Comparison of ENCODE assay signal across 8 mouse cellular contexts in the genomic region with DNA sequence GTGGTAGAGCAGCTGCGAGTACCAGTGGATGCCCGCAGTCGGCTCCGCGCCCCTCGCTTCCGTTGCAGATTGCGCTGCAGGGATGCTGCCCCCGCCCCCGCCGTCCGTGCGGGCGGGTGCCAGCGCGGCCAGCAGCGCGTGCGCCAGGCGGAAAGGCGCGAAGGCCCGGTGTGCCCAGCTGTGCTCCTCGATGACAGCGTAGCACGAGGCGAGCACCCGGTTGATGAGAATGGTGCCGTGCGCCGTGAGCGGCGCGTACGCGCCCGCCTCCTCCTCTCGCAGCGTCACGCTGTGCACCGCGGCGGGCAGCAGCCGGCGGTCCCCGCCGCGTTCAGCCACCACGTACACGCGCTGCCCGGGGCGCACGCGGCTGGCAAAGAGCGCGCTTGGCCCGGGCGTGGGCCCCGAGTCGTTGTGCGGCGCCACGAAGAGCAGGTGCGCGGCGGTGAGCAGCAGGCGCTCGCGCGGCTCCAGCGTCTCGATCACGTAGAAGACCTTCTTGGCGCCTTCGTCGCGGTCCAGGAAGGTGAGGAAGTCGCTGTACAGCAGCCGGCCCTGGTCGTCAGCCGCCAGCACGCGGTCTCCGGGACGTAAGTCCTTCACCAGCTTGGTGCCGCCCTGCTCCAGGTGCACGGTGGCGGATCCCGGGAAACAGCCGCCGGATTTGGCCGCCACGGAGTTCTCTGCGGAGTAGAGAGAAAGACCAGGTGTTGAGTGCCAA. TPM values are rescaled to one million over a fixed set of nuclear protein-coding genes. Genes with fewer than 3 reads are reported as not detected.
DNase-seq lines count a peak whose midpoint lies in the region; ATAC-seq and TF ChIP-seq lines count a peak whose summit lies in the region.

No protein-coding gene starts in this region.

- no peak for TF ChIP-seq POLR2A in olfactory bulb, adult 2 months (IDR thresholded peaks at IDR 0.05; ENCODE audit: insufficient read depth, low read depth, low read length)

- no peaks in the 10 kb centered on the region for H3K9me3 ChIP-seq in kidney, embryonic 14.5 days (ENCODE audit: control insufficient read depth, low read length)
- H3K9me3 ChIP-seq in G1E (replicated peaks): peaks cover 7% of the 10 kb centered on the region
- no peaks in the 10 kb centered on the region for H3K9me3 ChIP-seq in forebrain, embryonic 10.5 days
- H3K9me3 ChIP-seq in limb, embryonic 13.5 days: no peaks in the 10 kb centered on the region

- H3K4me3 ChIP-seq in kidney, embryonic 14.5 days (ENCODE audit: low read length): peak overlapping the region; percentile 37
- 0 out of 2 replicates have a peak overlapping the region, but pooled peaks have one; percentile 0 for H3K4me3 ChIP-seq in G1E (ENCODE audit: low read depth, low read length)
- H3K4me3 ChIP-seq in forebrain, embryonic 10.5 days: peak overlapping the region; percentile 48
- H3K4me3 ChIP-seq in limb, embryonic 13.5 days: peak overlapping the region; percentile 45
- peak overlapping the region; percentile 31 for H3K4me3 ChIP-seq in olfactory bulb, adult 2 months (ENCODE audit: insufficient read depth, low read depth, low read length)

- no peak overlapping the region for H3K9ac ChIP-seq in kidney, embryonic 14.5 days (ENCODE audit: low read depth, low read length)
- no peak overlapping the region for H3K9ac ChIP-seq in limb, embryonic 13.5 days

- peaks cover 79% of the 10 kb centered on the region for H3K27me3 ChIP-seq in kidney, embryonic 14.5 days (ENCODE audit: control insufficient read depth, insufficient read depth, low read length)
- H3K27me3 ChIP-seq in G1E (ENCODE audit: insufficient read depth, low read length): peaks cover 15% of the 10 kb centered on the region; the same call in 1 of the 2 replicates
- H3K27me3 ChIP-seq in forebrain, embryonic 10.5 days (ENCODE audit: poor library complexity, severe bottlenecking): peaks cover 99% of the 10 kb centered on the region
- H3K27me3 ChIP-seq in limb, embryonic 13.5 days: peaks cover 97% of the 10 kb centered on the region

- TF ChIP-seq CTCF in G1E (IDR thresholded peaks at IDR 0.05; ENCODE audit: low read depth, low read length): no peak
- TF ChIP-seq CTCF in olfactory bulb, adult 2 months (IDR thresholded peaks at IDR 0.05; ENCODE audit: insufficient read depth, low read depth, low read length): no peak

- H3K27ac ChIP-seq in kidney, embryonic 14.5 days (ENCODE audit: low read depth, low read length): no peak overlapping the region
- H3K27ac ChIP-seq in forebrain, embryonic 10.5 days: peak overlapping the region; percentile 40; the same call in 1 of the 2 replicates
- no peak overlapping the region for H3K27ac ChIP-seq in limb, embryonic 13.5 days
- H3K27ac ChIP-seq in olfactory bulb, adult 2 months (ENCODE audit: insufficient read depth, low read depth, low read length): no peak overlapping the region

- H3K4me1 ChIP-seq in kidney, embryonic 14.5 days (ENCODE audit: control insufficient read depth, insufficient read depth, low read length): peaks cover 9% of the 10 kb centered on the region
- H3K4me1 ChIP-seq in G1E (ENCODE audit: insufficient read depth, low read depth, low read length): no peaks in the 10 kb centered on the region
- peaks cover 52% of the 10 kb centered on the region for H3K4me1 ChIP-seq in forebrain, embryonic 10.5 days
- peaks cover 32% of the 10 kb centered on the region for H3K4me1 ChIP-seq in limb, embryonic 13.5 days
- peaks cover 18% of the 10 kb centered on the region for H3K4me1 ChIP-seq in olfactory bulb, adult 2 months (ENCODE audit: control insufficient read depth, insufficient read depth, low read length)

- H3K4me2 ChIP-seq in kidney, embryonic 14.5 days (replicated peaks; ENCODE audit: low read depth, low read length): peak overlapping the region; percentile 45
- H3K4me2 ChIP-seq in limb, embryonic 13.5 days (replicated peaks): peak overlapping the region; percentile 76

- H3K36me3 ChIP-seq in kidney, embryonic 14.5 days (ENCODE audit: control insufficient read depth, insufficient read depth, low read length): no peaks in the 10 kb centered on the region
- H3K36me3 ChIP-seq in G1E (replicated peaks): no peaks in the 10 kb centered on the region
- no peaks in the 10 kb centered on the region for H3K36me3 ChIP-seq in forebrain, embryonic 10.5 days (replicated peaks)
- H3K36me3 ChIP-seq in limb, embryonic 13.5 days: no peaks in the 10 kb centered on the region

- WGBS in kidney, embryonic 14.5 days: 2% methylated on average over 93 of the region's 95 CpGs
- under 1% methylated on average over 85 of the region's 95 CpGs for WGBS in forebrain, embryonic 10.5 days
- WGBS in limb, embryonic 13.5 days: under 1% methylated on average over 76 of the region's 95 CpGs
- 7% methylated on average over 95 of the region's 95 CpGs for WGBS in olfactory bulb, adult 2 months

- 0 out of 2 replicates have a peak, but pooled peaks have one; percentile 12 for ATAC-seq in kidney, embryonic 14.5 days (ENCODE audit: low FRiP score, low TSS enrichment)
- no peak for ATAC-seq in G1E (ENCODE audit: extremely low read depth, insufficient number of reproducible peaks, low FRiP score, poor library complexity, severe bottlenecking)
- ATAC-seq in limb, embryonic 13.5 days (ENCODE audit: low FRiP score, low read depth): 0 out of 2 replicates have a peak, but pooled peaks have one; percentile 5

- no peak for DNase-seq in kidney, adult 18-20 months
- DNase-seq in G1E (ENCODE audit: low spot score): no peak
- DNase-seq in forebrain, embryonic 10.5 days (ENCODE audit: extremely low spot score, low spot score): peak; percentile 38
- no peak for DNase-seq in natural killer cell, adult 2 months (ENCODE audit: low spot score in 2 of 2)
- no peak for DNase-seq in ovary, postnatal 14 days (ENCODE audit: low spot score)

RNA-seq across cellular contexts. Expression of a gene that starts 9.0 kb away (rescaled TPM):
- 0.50 and 0.99 TPM in 2 replicates for polyA plus RNA-seq in kidney, embryonic 14.5 days (2014; fragmentation: Nextera tagmentation; extraction: Ambion mirVana)
- total RNA-seq in G1E (2014; fragmentation: Nextera tagmentation) (not detected in 2 replicates), G1E (2017) (not detected in 2 replicates)
- polyA plus RNA-seq in G1E (2012): not detected in 2 replicates
- 2.3 and 2.6 TPM in 2 replicates for polyA plus RNA-seq in forebrain, embryonic 10.5 days (2016; fragmentation: Nextera tagmentation; extraction: Ambion mirVana)
- polyA plus RNA-seq in limb, embryonic 13.5 days (2015; fragmentation: Nextera tagmentation; extraction: Ambion mirVana): not detected in 2 replicates
- polyA plus RNA-seq in olfactory bulb, adult 2 months (2012; ENCODE audit: insufficient read depth, insufficient read length, low replicate concordance, missing spikeins): not detected in 2 replicates
